Mouse (Mus musculus): ENCODE measurements around the gene Olfr523.

DNA sequence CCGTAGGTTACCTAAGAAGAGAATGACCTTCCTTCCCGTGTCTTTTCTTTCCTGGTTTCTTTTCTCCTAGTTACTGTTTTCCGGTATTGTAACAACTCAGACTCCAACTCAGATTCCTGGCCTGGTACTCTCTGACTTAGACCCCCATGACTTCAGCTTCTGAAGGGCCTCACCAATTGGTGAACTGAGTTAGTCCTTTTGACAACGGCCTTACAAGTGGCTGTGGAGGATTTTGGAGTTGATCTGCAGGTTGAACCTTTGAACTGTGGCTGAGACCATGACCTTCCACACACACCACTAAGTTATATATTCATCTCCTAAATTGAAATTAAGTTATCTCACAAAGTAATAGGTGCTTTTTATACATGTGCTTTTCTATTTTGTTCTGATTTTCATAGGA is 11.2 kb downstream of the Olfr523 start:
- TF ChIP-seq CTCF (IDR thresholded peaks at IDR 0.05; ENCODE audit: low read depth), result no peak
- TF ChIP-seq EP300 (optimal IDR thresholded peaks at IDR 0.05), result no peak
